Mouse (Mus musculus): Measurements from ENCODE around the gene Eva1c.

Gene Eva1c

GRCm38 (mm10) chr16:90865652-90866051, 39.1 kb downstream of the Eva1c start:
- DNase-seq (ENCODE audit: low spot score): no peak

GRCm38 (mm10) chr16:90868129-90868528, 41.6 kb downstream of the Eva1c start:
- no peak for DNase-seq (ENCODE audit: low spot score)

- no peak for DNase-seq (ENCODE audit: low spot score)
These were observed 42.8 kb downstream of the Eva1c start for GRCm38 (mm10) chr16:90869361-90869760.

- DNase-seq (ENCODE audit: low spot score): no peak
These were observed 46.4 kb downstream of the Eva1c start for GRCm38 (mm10) chr16:90872936-90873335.

GRCm38 (mm10) chr16:90874536-90874935, 48.0 kb downstream of the Eva1c start:
- no peak for DNase-seq (ENCODE audit: low spot score)

- no peak for DNase-seq (ENCODE audit: low spot score)
These were observed 51.8 kb downstream of the Eva1c start for GRCm38 (mm10) chr16:90878135-90878860.

- DNase-seq (ENCODE audit: low spot score): no peak
These were observed 56.0 kb downstream of the Eva1c start for GRCm38 (mm10) chr16:90882501-90882977.

- DNase-seq (ENCODE audit: low spot score): no peak
These were observed 58.8 kb downstream of the Eva1c start for GRCm38 (mm10) chr16:90885351-90885750.

GRCm38 (mm10) chr16:90885781-90886565, 59.5 kb downstream of the Eva1c start:
- no peak for DNase-seq (ENCODE audit: low spot score)

- no peak for DNase-seq (ENCODE audit: low spot score)
These were observed 64.2 kb downstream of the Eva1c start for GRCm38 (mm10) chr16:90890683-90891082.

- peak; percentile 39 for DNase-seq (ENCODE audit: low spot score)
These were observed 65.1 kb downstream of the Eva1c start for GRCm38 (mm10) chr16:90891601-90892000.

GRCm38 (mm10) chr16:90892081-90892480, 65.6 kb downstream of the Eva1c start:
- no peak for DNase-seq (ENCODE audit: low spot score)

- DNase-seq (ENCODE audit: low spot score): no peak
These were observed 66.5 kb downstream of the Eva1c start for GRCm38 (mm10) chr16:90893019-90893418.

GRCm38 (mm10) chr16:90893792-90894191, 67.3 kb downstream of the Eva1c start:
- no peak for DNase-seq (ENCODE audit: low spot score)

GRCm38 (mm10) chr16:90897651-90898050, 71.1 kb downstream of the Eva1c start:
- DNase-seq (ENCODE audit: low spot score): no peak

- DNase-seq (ENCODE audit: low spot score): no peak
These were observed 73.0 kb downstream of the Eva1c start for GRCm38 (mm10) chr16:90899498-90899897.

GRCm38 (mm10) chr16:90901364-90901763, 74.8 kb downstream of the Eva1c start:
- no peak for DNase-seq (ENCODE audit: low spot score)

- DNase-seq (ENCODE audit: low spot score): no peak
These were observed 76.8 kb downstream of the Eva1c start for GRCm38 (mm10) chr16:90903300-90903699.

GRCm38 (mm10) chr16:90907250-90907649, 80.7 kb downstream of the Eva1c start:
- no peak for DNase-seq (ENCODE audit: low spot score)

- DNase-seq (ENCODE audit: low spot score): no peak
These were observed 84.5 kb downstream of the Eva1c start for GRCm38 (mm10) chr16:90910855-90911533.

GRCm38 (mm10) chr16:90911766-90912165, 85.2 kb downstream of the Eva1c start:
- no peak for DNase-seq (ENCODE audit: low spot score)

GRCm38 (mm10) chr16:90916040-90916481, 89.5 kb downstream of the Eva1c start:
- DNase-seq (ENCODE audit: low spot score): peak; percentile 65

- DNase-seq (ENCODE audit: low spot score): no peak
These were observed 90.6 kb downstream of the Eva1c start for GRCm38 (mm10) chr16:90917156-90917555.

All from retina, embryonic 14.5 days (tissue).